Mouse (Mus musculus) ES-CJ7 (cell line): ENCODE data around the gene Tnf.

ENCODE experiments used
- DNase-seq: peaks from one replicate; pipeline ENCODE4 v3.0.0; 2011; ENCODE audit warnings: low read depth, low spot score

The Tnf gene

GRCm38 (mm10) chr17:35155451-35155850 lies 46.4 kb downstream of the Tnf start:
- DNase-seq, result no peak

GRCm38 (mm10) chr17:35154616-35155015 lies 47.2 kb downstream of the Tnf start:
- DNase-seq, result no peak

- DNase-seq, result no peak
Measured at GRCm38 (mm10) chr17:35153931-35154330, 47.9 kb downstream of the Tnf start.

- no peak for DNase-seq
Measured at GRCm38 (mm10) chr17:35153077-35153476, 48.7 kb downstream of the Tnf start.

- DNase-seq, result no peak
Measured at GRCm38 (mm10) chr17:35152121-35152520, 49.7 kb downstream of the Tnf start.
